Mouse (Mus musculus): ENCODE measurements around the gene Smim23. TPM values are rescaled to one million over a fixed set of nuclear protein-coding genes. Genes with fewer than 3 reads are reported as not detected.
A peak's percentile ranks its signal among the peaks of the same experiment; 100 is the strongest.

Gene Smim23
- not detected in 2 replicates for polyA plus RNA-seq (2015; fragmentation: Nextera tagmentation; extraction: Ambion mirVana)

DNA sequence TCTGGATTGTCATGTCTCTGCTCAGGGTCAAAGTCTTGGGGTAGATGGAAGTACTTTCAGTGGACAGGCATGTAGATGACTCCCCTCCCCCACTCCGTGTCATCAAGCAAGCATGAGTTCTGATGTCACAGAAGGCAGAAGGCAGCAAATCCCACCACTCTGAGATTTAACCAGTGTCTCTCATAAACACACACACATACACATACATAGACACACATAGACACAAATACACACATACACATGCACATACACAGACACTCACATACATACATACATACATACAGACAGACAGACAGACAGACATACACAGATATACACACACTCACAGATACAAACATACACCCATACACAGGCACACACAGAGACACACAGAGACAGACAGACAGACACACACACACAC lies at the start of gene Smim23:
Gene Smim23, minus strand, starts transcription at position 101 of the 400 bp plus-strand sequence.
- Histone ChIP-seq H3K27me3 (replicated peaks; ENCODE audit: control insufficient read depth, insufficient read depth, low read length) (no peaks in the 10 kb centered on the region), H3K27ac (ENCODE audit: low read length) (no peak within 1 kb of the TSS), H3K4me2 (ENCODE audit: low read length) (no peak within 1 kb of the TSS), H3K9ac (replicated peaks; ENCODE audit: low read depth, low read length) (no peak within 1 kb of the TSS), H3K4me1 (replicated peaks; ENCODE audit: control insufficient read depth, insufficient read depth, low read length) (no peaks in the 10 kb centered on the region), H3K36me3 (ENCODE audit: control insufficient read depth, insufficient read depth) (no peaks in the 10 kb centered on the region), H3K4me3 (replicated peaks; ENCODE audit: low read length) (no peak within 1 kb of the TSS), H3K9me3 (ENCODE audit: control insufficient read depth, low read length) (no peaks in the 10 kb centered on the region)
- WGBS, result 88% methylated on average over 1 of the region's 1 CpGs
- no peak for ATAC-seq

DNA sequence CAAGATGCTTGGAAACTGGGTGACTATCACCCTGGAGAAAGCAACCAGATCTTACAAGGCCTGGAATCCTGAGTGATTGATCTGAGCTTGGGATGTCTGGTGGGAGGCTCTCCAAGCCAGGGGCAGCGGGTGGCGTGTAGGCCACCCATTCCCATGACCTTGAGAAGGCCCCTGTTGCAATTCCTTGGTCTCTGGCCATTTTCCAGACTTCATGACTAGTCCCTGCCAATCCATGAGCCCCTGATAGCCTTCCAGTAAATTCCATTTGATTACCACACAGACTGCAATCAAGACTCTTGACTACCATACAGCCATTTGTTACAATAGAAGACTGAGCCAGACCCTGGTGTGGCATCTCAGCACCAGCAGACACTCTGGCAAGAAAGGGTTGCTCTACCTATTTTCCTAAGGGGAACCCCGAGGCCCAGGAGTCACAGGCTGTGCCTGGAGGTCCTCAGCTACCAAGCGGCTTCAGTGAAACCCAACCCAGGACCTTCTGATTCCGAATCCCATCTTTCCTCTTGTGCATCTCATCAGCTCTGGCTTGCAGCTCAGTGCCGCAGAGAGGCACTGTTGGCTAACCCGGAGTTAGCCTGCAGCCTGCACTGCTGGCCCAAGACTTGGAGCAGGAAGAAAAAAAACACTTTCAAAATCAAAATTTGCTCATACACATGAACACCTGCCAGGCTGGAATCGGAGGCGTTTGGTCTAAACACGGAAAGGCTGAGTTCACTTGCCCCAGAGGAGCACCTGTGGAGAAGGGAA lies 44.4 kb upstream of the Smim23 start:
- Histone ChIP-seq H3K27ac (ENCODE audit: low read length) (no peak overlapping the region), H3K4me3 (replicated peaks; ENCODE audit: low read length) (no peak overlapping the region), H3K36me3 (ENCODE audit: control insufficient read depth, insufficient read depth) (no peaks in the 10 kb centered on the region), H3K4me2 (ENCODE audit: low read length) (no peak overlapping the region), H3K4me1 (replicated peaks; ENCODE audit: control insufficient read depth, insufficient read depth, low read length) (0 out of 2 replicates have a peak, but pooled peaks cover 5% of the 10 kb centered on the region), H3K9ac (replicated peaks; ENCODE audit: low read depth, low read length) (no peak overlapping the region), H3K9me3 (ENCODE audit: control insufficient read depth, low read length) (peaks cover 2% of the 10 kb centered on the region; the same call in 1 of the 2 replicates), H3K27me3 (replicated peaks; ENCODE audit: control insufficient read depth, insufficient read depth, low read length) (no peaks in the 10 kb centered on the region)
- ATAC-seq, result no peak
- WGBS, result 89% methylated on average over 10 of the region's 10 CpGs

DNA sequence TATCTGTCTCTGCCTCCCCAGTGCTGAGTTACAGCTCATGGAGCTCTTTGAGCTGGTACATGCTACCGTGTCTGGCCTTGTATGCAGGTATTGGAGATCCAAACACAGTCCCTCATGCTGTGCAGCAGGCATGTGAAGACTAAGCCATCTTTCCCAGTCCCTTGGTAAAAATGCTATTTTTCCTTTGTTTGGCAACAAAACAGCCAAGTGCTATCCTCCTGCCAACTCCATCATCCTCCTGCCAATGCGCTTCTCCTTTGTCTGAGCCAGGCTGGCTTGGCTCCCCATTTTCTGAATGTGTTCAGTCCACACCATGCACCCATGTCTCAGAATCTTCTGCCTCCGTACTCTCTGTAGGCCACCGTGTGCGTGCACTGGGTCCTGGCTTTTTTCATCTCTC lies 40.2 kb upstream of the Smim23 start:
- Histone ChIP-seq H3K9ac (replicated peaks; ENCODE audit: low read depth, low read length) (no peak overlapping the region), H3K4me2 (ENCODE audit: low read length) (no peak overlapping the region), H3K27ac (ENCODE audit: low read length) (no peak overlapping the region), H3K4me3 (replicated peaks; ENCODE audit: low read length) (no peak overlapping the region), H3K27me3 (replicated peaks; ENCODE audit: control insufficient read depth, insufficient read depth, low read length) (no peaks in the 10 kb centered on the region), H3K4me1 (replicated peaks; ENCODE audit: control insufficient read depth, insufficient read depth, low read length) (0 out of 2 replicates have a peak, but pooled peaks cover 5% of the 10 kb centered on the region), H3K36me3 (ENCODE audit: control insufficient read depth, insufficient read depth) (no peaks in the 10 kb centered on the region), H3K9me3 (ENCODE audit: control insufficient read depth, low read length) (no peaks in the 10 kb centered on the region)
- ATAC-seq, result peak; percentile 77
- WGBS, result 70% methylated on average over 5 of the region's 5 CpGs

DNA sequence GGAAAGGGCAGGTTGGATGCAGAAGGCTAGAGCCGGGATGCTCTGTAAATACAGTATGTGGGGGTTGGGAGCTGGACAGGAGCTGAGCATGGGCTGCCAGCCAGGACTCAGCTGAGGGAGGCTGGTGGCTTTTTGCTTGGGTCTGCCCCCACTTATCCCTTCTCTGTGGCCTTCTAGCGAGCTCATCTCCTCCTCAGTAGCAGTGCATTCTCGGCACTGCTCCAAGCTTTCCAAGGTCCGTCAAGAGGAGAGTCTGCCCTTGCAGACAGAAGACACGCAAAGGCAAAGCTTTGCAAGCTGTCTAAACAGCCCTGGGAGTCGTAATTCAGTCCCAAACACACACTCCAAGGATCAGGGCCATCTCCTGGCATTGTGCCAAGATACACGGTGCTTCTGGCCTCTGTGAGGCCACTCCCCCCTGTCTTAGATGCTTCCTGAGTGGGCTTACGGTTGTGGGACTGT lies 33.0 kb upstream of the Smim23 start:
- Histone ChIP-seq H3K4me2 (ENCODE audit: low read length) (no peak overlapping the region), H3K9me3 (ENCODE audit: control insufficient read depth, low read length) (no peaks in the 10 kb centered on the region), H3K4me1 (replicated peaks; ENCODE audit: control insufficient read depth, insufficient read depth, low read length) (peaks cover 3% of the 10 kb centered on the region; the same call in 1 of the 2 replicates), H3K27ac (ENCODE audit: low read length) (no peak overlapping the region), H3K9ac (replicated peaks; ENCODE audit: low read depth, low read length) (no peak overlapping the region), H3K36me3 (ENCODE audit: control insufficient read depth, insufficient read depth) (no peaks in the 10 kb centered on the region), H3K27me3 (replicated peaks; ENCODE audit: control insufficient read depth, insufficient read depth, low read length) (no peaks in the 10 kb centered on the region), H3K4me3 (replicated peaks; ENCODE audit: low read length) (no peak overlapping the region)
- ATAC-seq, result no peak
- WGBS, result 34% methylated on average over 8 of the region's 8 CpGs

DNA sequence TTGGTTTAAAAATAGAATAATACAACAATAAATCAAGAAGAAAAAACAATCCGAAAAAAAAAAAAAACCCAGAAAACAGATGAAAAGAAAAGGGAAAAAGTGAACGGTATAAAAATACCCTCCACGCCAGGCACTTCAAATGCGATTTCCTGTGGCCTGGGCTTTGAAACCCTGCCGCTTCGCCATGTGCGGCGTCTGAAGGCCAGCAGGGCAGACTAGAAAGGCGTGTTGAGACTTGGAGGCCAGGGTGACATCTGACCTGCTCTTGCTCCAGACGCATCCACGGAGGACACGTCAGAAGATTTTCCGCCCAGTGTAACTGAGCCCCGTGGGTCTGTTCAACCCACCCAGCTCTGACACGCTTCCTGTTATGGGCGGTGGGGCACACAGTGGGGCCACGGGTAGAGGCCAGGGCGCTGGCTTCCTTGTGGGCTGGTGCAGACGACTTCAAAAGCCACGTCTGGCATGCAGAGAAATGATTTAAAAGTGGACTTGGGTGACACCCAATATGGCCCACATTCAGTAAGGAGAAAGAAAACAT lies 22.3 kb upstream of the Smim23 start:
- H3K4me2 ChIP-seq (ENCODE audit: low read length), result no peak overlapping the region
- WGBS, result 86% methylated on average over 20 of the region's 20 CpGs
- H3K27ac ChIP-seq (ENCODE audit: low read length), result no peak overlapping the region
- no peak overlapping the region for H3K9ac ChIP-seq (replicated peaks; ENCODE audit: low read depth, low read length)
- H3K9me3 ChIP-seq (ENCODE audit: control insufficient read depth, low read length), result no peaks in the 10 kb centered on the region
- no peak overlapping the region for H3K4me3 ChIP-seq (replicated peaks; ENCODE audit: low read length)
- ATAC-seq, result no peak
- no peaks in the 10 kb centered on the region for H3K36me3 ChIP-seq (ENCODE audit: control insufficient read depth, insufficient read depth)
- H3K27me3 ChIP-seq (replicated peaks; ENCODE audit: control insufficient read depth, insufficient read depth, low read length), result no peaks in the 10 kb centered on the region
- H3K4me1 ChIP-seq (replicated peaks; ENCODE audit: control insufficient read depth, insufficient read depth, low read length), result no peaks in the 10 kb centered on the region; the same call in 1 of the 2 replicates

DNA sequence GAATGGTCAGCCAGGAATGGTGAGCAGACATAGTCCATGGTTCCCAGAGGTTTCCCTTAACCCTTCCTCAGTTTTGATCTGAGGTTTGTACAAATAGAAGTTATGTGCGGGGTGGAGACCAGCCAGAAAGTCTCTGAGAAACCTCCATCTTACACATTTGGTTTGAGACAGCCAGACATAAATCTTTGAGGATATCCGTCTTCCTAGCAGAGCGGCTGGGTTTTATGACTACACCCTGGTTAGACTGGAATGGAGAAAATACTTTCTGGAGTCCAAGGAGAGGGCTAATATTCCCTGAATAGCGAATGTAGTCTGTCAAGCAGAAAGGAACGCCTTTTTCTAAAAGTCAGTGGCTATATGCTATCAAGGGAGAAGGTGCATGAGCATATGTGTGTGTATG lies 16.8 kb upstream of the Smim23 start:
- H3K9ac ChIP-seq (replicated peaks; ENCODE audit: low read depth, low read length), result no peak overlapping the region
- H3K4me1 ChIP-seq (replicated peaks; ENCODE audit: control insufficient read depth, insufficient read depth, low read length), result no peaks in the 10 kb centered on the region
- 95% methylated on average over 5 of the region's 5 CpGs for WGBS
- H3K36me3 ChIP-seq (ENCODE audit: control insufficient read depth, insufficient read depth), result no peaks in the 10 kb centered on the region
- H3K27me3 ChIP-seq (replicated peaks; ENCODE audit: control insufficient read depth, insufficient read depth, low read length), result no peaks in the 10 kb centered on the region
- no peak overlapping the region for H3K4me3 ChIP-seq (replicated peaks; ENCODE audit: low read length)
- H3K4me2 ChIP-seq (ENCODE audit: low read length), result no peak overlapping the region
- no peak overlapping the region for H3K27ac ChIP-seq (ENCODE audit: low read length)
- no peaks in the 10 kb centered on the region for H3K9me3 ChIP-seq (ENCODE audit: control insufficient read depth, low read length)
- ATAC-seq, result no peak

DNA sequence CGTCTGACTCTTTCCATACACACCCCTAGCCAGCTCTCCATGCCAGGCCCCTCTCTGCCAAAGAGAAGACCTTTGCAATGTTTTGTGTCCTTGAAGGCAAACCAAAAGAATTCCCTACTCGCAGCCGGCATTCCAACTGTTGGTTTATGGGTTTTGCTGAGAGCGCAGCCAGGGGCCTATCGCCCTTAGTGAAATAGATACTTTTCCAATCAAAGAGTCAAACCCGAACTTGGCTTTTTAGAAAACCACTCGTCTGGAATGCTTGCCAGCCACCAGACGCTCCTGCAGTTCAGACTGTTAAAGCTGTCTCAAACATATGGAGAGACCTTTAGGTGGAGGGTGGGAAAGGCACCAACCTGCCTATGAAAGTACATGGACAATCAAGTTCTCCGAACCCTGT lies 15.9 kb upstream of the Smim23 start:
- Histone ChIP-seq H3K4me1 (replicated peaks; ENCODE audit: control insufficient read depth, insufficient read depth, low read length) (no peaks in the 10 kb centered on the region), H3K27me3 (replicated peaks; ENCODE audit: control insufficient read depth, insufficient read depth, low read length) (no peaks in the 10 kb centered on the region), H3K4me3 (replicated peaks; ENCODE audit: low read length) (no peak overlapping the region), H3K36me3 (ENCODE audit: control insufficient read depth, insufficient read depth) (no peaks in the 10 kb centered on the region), H3K9ac (replicated peaks; ENCODE audit: low read depth, low read length) (no peak overlapping the region), H3K4me2 (ENCODE audit: low read length) (no peak overlapping the region), H3K9me3 (ENCODE audit: control insufficient read depth, low read length) (no peaks in the 10 kb centered on the region), H3K27ac (ENCODE audit: low read length) (no peak overlapping the region)
- WGBS, result 76% methylated on average over 9 of the region's 9 CpGs
- no peak for ATAC-seq

DNA sequence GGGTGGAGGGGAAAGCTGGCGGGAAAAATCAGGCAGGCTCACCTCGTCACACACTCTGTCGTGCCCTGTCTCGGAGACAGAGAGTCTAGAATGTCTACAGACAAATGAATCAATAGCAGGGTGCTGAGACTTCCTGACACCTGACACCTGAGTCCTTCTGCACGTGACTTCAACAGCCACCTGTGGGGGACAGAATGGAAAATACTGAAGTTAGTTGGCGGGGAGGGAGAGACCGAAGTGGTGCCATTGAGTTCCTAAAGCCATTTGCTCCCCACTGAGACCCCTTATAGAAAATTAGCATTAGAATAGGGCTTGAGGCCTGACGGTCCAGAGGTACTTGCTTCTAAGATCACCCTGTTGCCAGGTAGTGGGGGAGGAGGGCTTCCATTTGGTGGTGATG lies 10.6 kb upstream of the Smim23 start:
- Histone ChIP-seq H3K27me3 (replicated peaks; ENCODE audit: control insufficient read depth, insufficient read depth, low read length) (no peaks in the 10 kb centered on the region), H3K9me3 (ENCODE audit: control insufficient read depth, low read length) (no peaks in the 10 kb centered on the region), H3K36me3 (ENCODE audit: control insufficient read depth, insufficient read depth) (no peaks in the 10 kb centered on the region), H3K27ac (ENCODE audit: low read length) (no peak overlapping the region), H3K4me1 (replicated peaks; ENCODE audit: control insufficient read depth, insufficient read depth, low read length) (no peaks in the 10 kb centered on the region), H3K9ac (replicated peaks; ENCODE audit: low read depth, low read length) (no peak overlapping the region), H3K4me3 (replicated peaks; ENCODE audit: low read length) (no peak overlapping the region), H3K4me2 (ENCODE audit: low read length) (no peak overlapping the region)
- WGBS, result 17% methylated on average over 8 of the region's 8 CpGs
- ATAC-seq, result no peak

DNA sequence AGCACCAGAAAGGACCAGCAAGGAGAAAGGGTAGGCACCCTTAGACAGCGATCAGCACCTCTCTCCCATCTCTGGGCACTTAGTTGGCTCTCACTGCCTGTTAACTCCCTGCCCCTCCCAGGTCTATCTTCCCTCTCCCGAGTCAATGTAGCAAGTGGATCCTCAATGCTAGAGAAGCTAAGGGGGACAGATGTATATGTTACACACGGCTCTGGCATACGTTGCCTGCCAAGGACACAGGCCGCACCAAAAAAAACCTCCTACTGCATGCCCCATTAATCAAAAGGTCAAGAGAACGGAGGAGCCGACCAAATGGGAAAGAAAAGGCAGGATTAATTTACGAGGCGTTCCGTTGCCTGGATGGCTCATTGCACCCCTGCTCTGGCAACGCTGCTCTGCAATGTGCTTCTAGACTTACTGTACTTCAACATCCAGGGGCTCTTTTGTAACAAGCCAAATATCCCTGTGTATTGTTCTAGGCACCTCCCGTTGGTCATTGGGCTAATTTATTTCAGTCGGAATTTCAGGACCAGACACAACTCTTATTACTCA lies 10.0 kb upstream of the Smim23 start:
- H3K9ac ChIP-seq (replicated peaks; ENCODE audit: low read depth, low read length), result no peak overlapping the region
- H3K4me1 ChIP-seq (replicated peaks; ENCODE audit: control insufficient read depth, insufficient read depth, low read length), result no peaks in the 10 kb centered on the region
- no peak overlapping the region for H3K4me2 ChIP-seq (ENCODE audit: low read length)
- H3K27me3 ChIP-seq (replicated peaks; ENCODE audit: control insufficient read depth, insufficient read depth, low read length), result no peaks in the 10 kb centered on the region
- no peaks in the 10 kb centered on the region for H3K9me3 ChIP-seq (ENCODE audit: control insufficient read depth, low read length)
- no peak for ATAC-seq
- no peak overlapping the region for H3K27ac ChIP-seq (ENCODE audit: low read length)
- 36% methylated on average over 13 of the region's 13 CpGs for WGBS
- H3K36me3 ChIP-seq (ENCODE audit: control insufficient read depth, insufficient read depth), result no peaks in the 10 kb centered on the region
- no peak overlapping the region for H3K4me3 ChIP-seq (replicated peaks; ENCODE audit: low read length)

Data from forebrain, embryonic 16.5 days (tissue).